Comparison of ENCODE assay signal across 9 mouse cellular contexts in the genomic region with DNA sequence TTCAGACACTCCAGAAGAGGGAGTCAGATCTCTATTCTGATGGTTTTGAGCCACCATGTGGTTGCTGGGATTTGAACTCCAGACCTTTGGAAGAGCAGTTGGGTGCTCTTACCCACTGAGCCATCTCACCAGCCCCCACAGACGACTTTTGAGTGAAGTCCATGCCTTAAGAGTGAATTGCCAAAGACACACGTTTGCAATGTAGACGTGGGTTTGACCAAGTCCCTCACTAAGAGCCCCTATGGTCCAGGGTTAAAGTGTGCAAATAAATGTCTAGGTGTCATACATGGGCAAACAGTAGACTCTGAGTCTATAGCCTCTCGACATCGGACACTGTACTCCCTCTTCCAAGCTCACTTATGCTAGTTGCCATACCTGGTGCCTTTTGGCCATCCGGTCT. TPM values are rescaled to one million over a fixed set of nuclear protein-coding genes. Genes with fewer than 3 reads are reported as not detected.
DNase-seq lines count a peak whose midpoint lies in the region; ATAC-seq lines count a peak whose summit lies in the region.
"Had no signal": no experiment of that assay in that cellular context is flagged by ENCODE, and none has a peak within 500 bp of the region (broad histone marks: within the 10 kb centered on the region; RNA-seq: fewer than 3 reads in every experiment).

No protein-coding gene starts in this region.

- H3K27me3 ChIP-seq in kidney, embryonic 15.5 days = no peaks in the 10 kb centered on the region
- no peaks in the 10 kb centered on the region for H3K27me3 ChIP-seq in embryonic facial prominence, embryonic 10.5 days (replicated peaks; ENCODE audit: low read depth, poor library complexity, severe bottlenecking)
- H3K27me3 ChIP-seq in hindbrain, embryonic 13.5 days = no peaks in the 10 kb centered on the region
- no peaks in the 10 kb centered on the region for H3K27me3 ChIP-seq in midbrain, embryonic 15.5 days (replicated peaks)

- H3K4me2 ChIP-seq in kidney, embryonic 15.5 days = peak overlapping the region; percentile 78
- H3K4me2 ChIP-seq in hindbrain, embryonic 13.5 days = peak overlapping the region; percentile 70
- peak overlapping the region; percentile 69 for H3K4me2 ChIP-seq in midbrain, embryonic 15.5 days

- no peak for ATAC-seq in kidney, embryonic 15.5 days (replicated peaks; ENCODE audit: low FRiP score)
- no peak for ATAC-seq in hindbrain, embryonic 13.5 days (ENCODE audit: low FRiP score)
- ATAC-seq in midbrain, embryonic 15.5 days (replicated peaks) = no peak

- WGBS in kidney, embryonic 15.5 days = 78% methylated on average over 6 of the region's 6 CpGs
- 86% methylated on average over 6 of the region's 6 CpGs for WGBS in embryonic facial prominence, embryonic 10.5 days
- 86% methylated on average over 6 of the region's 6 CpGs for WGBS in hindbrain, embryonic 13.5 days
- WGBS in midbrain, embryonic 15.5 days = 87% methylated on average over 6 of the region's 6 CpGs

- no peak for DNase-seq in kidney, postnatal 36 days
- no peak for DNase-seq in embryonic facial prominence, embryonic 10.5 days (ENCODE audit: low spot score)
- DNase-seq in ovary, adult 18-20 months (ENCODE audit: low spot score) = no peak
- no peak for DNase-seq in cerebellum, postnatal 10 days
- no peak for DNase-seq in ovary, postnatal 36 days (ENCODE audit: low spot score)
- DNase-seq: lung, adult 2 months had no signal

- H3K36me3 ChIP-seq in kidney, embryonic 15.5 days = peaks cover 18% of the 10 kb centered on the region
- peaks cover 23% of the 10 kb centered on the region for H3K36me3 ChIP-seq in embryonic facial prominence, embryonic 10.5 days (replicated peaks)
- H3K36me3 ChIP-seq in hindbrain, embryonic 13.5 days = no peaks in the 10 kb centered on the region
- H3K36me3 ChIP-seq in midbrain, embryonic 15.5 days (replicated peaks) = no peaks in the 10 kb centered on the region

- H3K4me1 ChIP-seq in kidney, embryonic 15.5 days = peaks cover 22% of the 10 kb centered on the region
- peaks cover 19% of the 10 kb centered on the region for H3K4me1 ChIP-seq in embryonic facial prominence, embryonic 10.5 days
- H3K4me1 ChIP-seq in hindbrain, embryonic 13.5 days (replicated peaks) = peaks cover 42% of the 10 kb centered on the region
- H3K4me1 ChIP-seq in midbrain, embryonic 15.5 days = peaks cover 30% of the 10 kb centered on the region

- no peak overlapping the region for H3K27ac ChIP-seq in kidney, embryonic 15.5 days
- no peak overlapping the region for H3K27ac ChIP-seq in embryonic facial prominence, embryonic 10.5 days (replicated peaks)
- H3K27ac ChIP-seq in hindbrain, embryonic 13.5 days = no peak overlapping the region
- no peak overlapping the region for H3K27ac ChIP-seq in midbrain, embryonic 15.5 days

- H3K9ac ChIP-seq in kidney, embryonic 15.5 days = peak overlapping the region; percentile 100; the same call in 1 of the 2 replicates
- H3K9ac ChIP-seq in hindbrain, embryonic 13.5 days = no peak overlapping the region; the same call in 1 of the 2 replicates
- 0 out of 2 replicates have a peak overlapping the region, but pooled peaks have one; percentile 18 for H3K9ac ChIP-seq in midbrain, embryonic 15.5 days

- peak overlapping the region; percentile 96 for H3K4me3 ChIP-seq in kidney, embryonic 15.5 days (replicated peaks)
- peak overlapping the region; percentile 99 for H3K4me3 ChIP-seq in embryonic facial prominence, embryonic 10.5 days
- H3K4me3 ChIP-seq in hindbrain, embryonic 13.5 days = peak overlapping the region; percentile 90
- peak overlapping the region; percentile 95 for H3K4me3 ChIP-seq in midbrain, embryonic 15.5 days

- H3K9me3 ChIP-seq in kidney, embryonic 15.5 days (replicated peaks) = no peaks in the 10 kb centered on the region
- H3K9me3 ChIP-seq in embryonic facial prominence, embryonic 10.5 days = no peaks in the 10 kb centered on the region
- no peaks in the 10 kb centered on the region for H3K9me3 ChIP-seq in hindbrain, embryonic 13.5 days
- H3K9me3 ChIP-seq in midbrain, embryonic 15.5 days = no peaks in the 10 kb centered on the region

RNA-seq across cellular contexts. Expression of a gene that starts 2.3 kb away (rescaled TPM):
- polyA plus RNA-seq in kidney, embryonic 15.5 days (2015; fragmentation: Nextera tagmentation; extraction: Ambion mirVana) = 30.9 and 33.9 TPM in 2 replicates
- 29.4 and 31.2 TPM in 2 replicates for polyA plus RNA-seq in embryonic facial prominence, embryonic 10.5 days (2016; fragmentation: Nextera tagmentation; extraction: Ambion mirVana)
- polyA plus RNA-seq in hindbrain, embryonic 13.5 days (2015; fragmentation: Nextera tagmentation; extraction: Ambion mirVana) = 54.4 and 57.5 TPM in 2 replicates
- 51.9 and 59.9 TPM in 2 replicates for polyA plus RNA-seq in midbrain, embryonic 15.5 days (2015; fragmentation: Nextera tagmentation; extraction: Ambion mirVana)
